Mouse (Mus musculus) spleen, adult 2 months (tissue): ENCODE data around the gene Myl4. TPM values are rescaled to one million over a fixed set of nuclear protein-coding genes. Genes with fewer than 3 reads are reported as not detected.
"Not testable (repeated sequence)": the region's sequence is repeated elsewhere in the genome, so short reads cannot be mapped to it uniquely, and the experiment has no call there.

Experiments
- DNase-seq, 2 experiments: peaks; one replicate each; pipeline versions ENCODE4 v3.0.0 to v3.0.0-alpha.2; 2012 to 2021; ENCODE audit warnings: low spot score in 2 of 2, low read depth in 1 of 2
- H3K27ac ChIP-seq: fragments of 200-500 bp; 2 replicates; pipeline ENCODE4 v1.5.1; 2012; ENCODE audit warnings: low read length, inconsistent platforms; ENCODE audit not compliant: insufficient read depth
- H3K27me3 ChIP-seq: fragments of 200-500 bp; 2 replicates; pipeline ENCODE4 v1.6.1; 2012; ENCODE audit warnings: mild to moderate bottlenecking, moderate library complexity, low read length, inconsistent platforms; ENCODE audit not compliant: control insufficient read depth, insufficient read depth
- H3K36me3 ChIP-seq: fragments of 200-500 bp; 2 replicates; pipeline ENCODE4 v1.6.1; 2012; ENCODE audit warnings: mild to moderate bottlenecking, low read length, inconsistent platforms; ENCODE audit not compliant: control insufficient read depth, insufficient read depth
- H3K4me1 ChIP-seq: fragments of 200-500 bp; 2 replicates; pipeline ENCODE4 v1.6.1; 2011; ENCODE audit warnings: inconsistent platforms; ENCODE audit not compliant: control insufficient read depth, insufficient read depth, insufficient read length
- H3K4me3 ChIP-seq: fragments of 200-500 bp; 2 replicates; pipeline ENCODE4 v1.5.1; 2011; ENCODE audit warnings: mild to moderate bottlenecking, inconsistent platforms; ENCODE audit not compliant: insufficient read depth, insufficient read length; ENCODE audit errors: extremely low read depth
- CTCF ChIP-seq: fragments of 200-500 bp; IDR thresholded peaks from 2 replicates; pipeline ENCODE4 v1.5.1; 2011; ENCODE audit warnings: mild to moderate bottlenecking, inconsistent platforms; ENCODE audit not compliant: insufficient read depth, insufficient read length, insufficient replicate concordance; ENCODE audit errors: extremely low read depth
- POLR2A ChIP-seq: fragments of 200-500 bp; IDR thresholded peaks from 2 replicates; pipeline ENCODE4 v1.6.1; 2011; ENCODE audit warnings: low read depth, low read length, inconsistent platforms
- WGBS: fragments of 180-500 bp; shearing (Covaris S2); methylation state at CpG from one replicate; pipeline ENCODE4 v1.1.7; 2018; 5-methylcytosine and 5-hydroxymethylcytosine counted together
- polyA plus RNA-seq: library from polyadenylated mRNA; depleted of rRNA; stranded (reverse); fragments of >200 nt; gene quantifications from 2 replicates; pipeline ENCODE4 v1.2.3, GENCODE M21; 2012

The Myl4 gene
- polyA plus RNA-seq, 1 experiment: 10.5 TPM

DNA sequence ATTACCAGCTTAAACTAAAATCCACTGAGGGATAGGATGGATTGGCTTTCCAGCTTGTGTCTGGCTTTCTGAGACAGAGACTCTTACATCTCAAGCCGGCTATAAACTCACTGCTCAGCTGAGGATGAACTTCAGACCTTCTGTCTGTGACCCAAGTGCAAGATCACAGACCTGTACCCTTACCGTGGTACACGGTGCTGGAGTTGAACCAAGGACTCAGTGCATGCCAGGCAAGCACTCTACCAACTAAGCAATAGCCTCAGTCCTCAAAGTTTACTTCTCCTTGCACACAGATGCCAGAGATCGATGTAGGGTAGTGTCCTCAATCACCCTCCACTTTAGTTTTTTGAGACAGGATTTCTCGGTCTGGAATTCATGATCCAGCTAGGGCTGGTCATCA lies 10.7 kb upstream of the Myl4 start:
- DNase-seq: no peak
- peaks cover under 1% of the 10 kb centered on the region; the same call in 1 of the 2 replicates for H3K4me1 ChIP-seq

DNA sequence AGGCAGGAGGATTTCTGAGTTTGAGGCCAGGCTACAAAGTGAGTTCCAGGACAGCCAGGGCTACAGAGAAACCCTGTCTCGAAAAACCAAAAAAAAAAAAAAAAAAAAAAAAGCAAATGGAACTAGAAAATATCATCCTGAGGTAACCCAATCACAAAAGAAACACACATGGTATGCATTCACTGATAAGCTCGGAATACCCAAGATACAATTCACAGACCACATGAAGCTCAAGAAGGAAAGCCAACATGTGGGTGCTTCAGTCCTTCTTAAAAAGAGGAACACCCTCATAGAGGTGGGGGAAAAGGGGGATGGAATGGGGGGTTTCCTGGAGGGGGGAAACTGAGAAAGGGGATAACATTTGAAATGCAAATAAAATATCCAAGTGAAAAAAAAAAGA lies 7.1 kb upstream of the Myl4 start:
- not testable (repeated sequence) for H3K4me1 ChIP-seq, H3K27me3 ChIP-seq, DNase-seq

More for the DNA sequence above, 10.7 kb upstream of the Myl4 start:
- WGBS: 91% methylated on average over 5 of the region's 5 CpGs
- Histone ChIP-seq H3K27me3 (no peaks in the 10 kb centered on the region), H3K4me3 (no peak overlapping the region), H3K36me3 (peaks cover 2% of the 10 kb centered on the region; the same call in 1 of the 2 replicates), H3K27ac (no peak overlapping the region)
- TF ChIP-seq POLR2A: no peak

DNA sequence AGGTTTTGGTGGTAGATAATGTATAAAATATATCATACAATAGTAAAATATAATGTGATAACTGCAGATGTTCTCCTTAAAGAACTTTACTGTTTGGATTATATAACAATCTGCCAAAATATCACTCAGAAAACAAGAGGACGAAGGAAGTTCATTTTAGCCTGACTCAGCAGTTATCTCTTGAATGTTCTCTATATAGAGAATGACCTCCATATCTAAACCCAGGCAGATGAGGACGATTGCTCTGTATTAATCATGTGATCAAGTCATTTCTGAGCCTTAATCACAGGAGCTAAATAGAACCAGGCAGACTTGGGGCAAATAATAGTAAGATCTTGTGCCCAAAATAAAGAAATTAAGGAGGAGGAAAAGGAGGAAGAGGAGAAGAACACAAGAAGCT lies 6.0 kb upstream of the Myl4 start:
- peaks cover 2% of the 10 kb centered on the region for H3K4me1 ChIP-seq
- H3K27me3 ChIP-seq: no peaks in the 10 kb centered on the region
- 50% methylated on average over 2 of the region's 2 CpGs for WGBS
- H3K27ac ChIP-seq: no peak overlapping the region
- DNase-seq: no peak
- H3K36me3 ChIP-seq: no peaks in the 10 kb centered on the region
- TF ChIP-seq POLR2A (no peak), CTCF (no peak)
- H3K4me3 ChIP-seq: no peak overlapping the region

More for the DNA sequence above, 7.1 kb upstream of the Myl4 start:
- WGBS: 61% methylated on average over 2 of the region's 2 CpGs
- not testable (repeated sequence) for H3K27ac ChIP-seq, H3K4me3 ChIP-seq, H3K36me3 ChIP-seq

DNA sequence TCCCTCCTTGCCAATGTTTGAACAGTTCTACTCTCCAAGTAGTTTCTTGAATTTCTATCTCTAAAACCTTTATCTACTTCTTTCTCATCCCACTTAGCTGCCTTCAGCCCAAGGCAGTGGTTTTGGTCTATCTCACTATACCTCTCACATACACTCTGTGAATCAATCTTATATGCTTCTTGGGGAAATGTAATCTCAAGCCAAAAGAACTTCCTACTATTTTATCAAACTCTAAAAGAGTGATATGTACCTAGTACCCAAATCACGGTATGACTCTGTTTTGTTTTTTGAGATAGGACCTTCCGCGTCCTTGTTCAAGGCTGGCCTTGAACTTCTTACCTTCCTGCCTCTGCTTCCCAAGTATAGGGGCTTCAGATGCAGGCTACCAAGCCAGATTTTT lies 3.0 kb upstream of the Myl4 start:
- Histone ChIP-seq H3K27me3 (no peaks in the 10 kb centered on the region), H3K4me3 (no peak overlapping the region), H3K36me3 (no peaks in the 10 kb centered on the region), H3K4me1 (peaks cover 2% of the 10 kb centered on the region), H3K27ac (no peak overlapping the region)
- 81% methylated on average over 3 of the region's 3 CpGs for WGBS
- no peak for TF ChIP-seq POLR2A
- TF ChIP-seq CTCF: no peak
- DNase-seq: no peak

DNA sequence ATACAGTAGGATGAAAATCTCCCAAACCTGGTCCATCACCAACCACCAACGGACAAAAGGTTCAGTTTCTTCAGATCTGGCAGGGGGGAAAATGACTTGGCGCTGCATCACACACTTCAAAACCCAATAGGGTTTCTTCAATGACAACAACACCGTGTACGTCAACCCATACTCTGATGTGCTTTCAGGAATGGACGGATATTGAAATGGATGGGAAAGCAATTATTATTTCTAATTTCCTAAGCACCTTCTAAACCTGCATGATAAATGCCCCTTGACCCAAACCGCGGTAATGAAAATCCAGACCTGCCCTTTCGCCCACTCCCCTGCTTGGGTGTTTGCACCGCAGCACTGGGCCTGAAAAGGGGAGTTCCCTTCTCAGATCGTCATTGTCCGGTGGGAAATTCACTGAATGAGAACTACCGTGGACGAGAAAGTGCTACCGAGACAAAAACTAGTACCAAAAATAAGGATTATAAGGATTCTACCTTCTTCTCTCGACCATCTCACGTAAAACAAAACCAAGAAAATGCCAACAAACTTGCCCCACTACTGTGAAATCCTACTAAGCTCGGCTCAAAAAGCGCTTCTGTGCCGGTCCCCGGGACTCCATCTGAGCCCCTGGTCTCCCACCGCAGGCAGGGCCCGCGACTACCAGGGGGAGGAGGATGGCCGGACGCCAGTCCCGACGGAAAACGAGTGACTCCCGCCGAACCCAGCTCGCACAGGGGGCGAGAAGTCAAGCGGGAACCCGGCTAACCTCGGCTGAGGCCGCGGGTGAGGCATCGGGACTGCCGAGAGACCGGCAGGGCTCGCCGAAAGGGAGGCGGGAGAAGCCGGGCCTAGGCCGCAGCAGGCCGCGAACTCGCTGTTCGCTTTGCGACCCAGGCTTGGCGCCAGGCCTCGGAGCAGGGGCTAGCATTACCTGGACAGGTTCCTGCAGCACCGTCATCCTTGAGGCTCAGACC lies 741 bp upstream of the Myl4 start:
- TF ChIP-seq POLR2A: no peak
- no peak for TF ChIP-seq CTCF
- WGBS: 1% methylated on average over 53 of the region's 53 CpGs
- peak in 1 of 2 experiments; percentile 12 for DNase-seq

DNA sequence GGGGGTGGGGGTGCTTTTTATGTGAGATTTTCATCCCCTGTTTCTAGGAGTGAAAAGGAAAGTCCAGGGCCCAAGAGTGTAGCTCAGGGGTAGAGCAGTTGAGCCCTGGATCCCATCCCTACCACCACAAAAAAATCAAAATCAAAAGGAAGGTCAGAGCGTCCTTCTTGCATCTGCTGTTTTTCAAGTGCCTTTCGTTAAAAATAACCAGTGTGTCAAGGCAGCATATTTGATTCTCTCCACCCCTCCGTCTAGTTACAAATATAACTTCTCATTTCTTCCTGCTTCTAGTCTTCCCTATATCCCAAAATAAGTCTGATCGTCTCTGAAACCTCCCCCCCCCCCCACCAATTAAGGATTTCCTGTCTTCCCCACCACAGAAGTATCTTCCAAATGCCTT lies 7.6 kb downstream of the Myl4 start:
- no peaks in the 10 kb centered on the region for H3K4me1 ChIP-seq
- WGBS: 50% methylated on average over 4 of the region's 4 CpGs
- H3K36me3 ChIP-seq: no peaks in the 10 kb centered on the region
- DNase-seq: no peak
- no peaks in the 10 kb centered on the region for H3K27me3 ChIP-seq
- no peak overlapping the region for H3K4me3 ChIP-seq
- no peak overlapping the region for H3K27ac ChIP-seq
- no peak for TF ChIP-seq POLR2A
- TF ChIP-seq CTCF: no peak

More for the DNA sequence above, 741 bp upstream of the Myl4 start:
- H3K27ac ChIP-seq: peak overlapping the region; percentile 87
- no peaks in the 10 kb centered on the region for H3K27me3 ChIP-seq
- peak overlapping the region; percentile 91 for H3K4me3 ChIP-seq
- H3K36me3 ChIP-seq: no peaks in the 10 kb centered on the region
- H3K4me1 ChIP-seq: peaks cover 2% of the 10 kb centered on the region

DNA sequence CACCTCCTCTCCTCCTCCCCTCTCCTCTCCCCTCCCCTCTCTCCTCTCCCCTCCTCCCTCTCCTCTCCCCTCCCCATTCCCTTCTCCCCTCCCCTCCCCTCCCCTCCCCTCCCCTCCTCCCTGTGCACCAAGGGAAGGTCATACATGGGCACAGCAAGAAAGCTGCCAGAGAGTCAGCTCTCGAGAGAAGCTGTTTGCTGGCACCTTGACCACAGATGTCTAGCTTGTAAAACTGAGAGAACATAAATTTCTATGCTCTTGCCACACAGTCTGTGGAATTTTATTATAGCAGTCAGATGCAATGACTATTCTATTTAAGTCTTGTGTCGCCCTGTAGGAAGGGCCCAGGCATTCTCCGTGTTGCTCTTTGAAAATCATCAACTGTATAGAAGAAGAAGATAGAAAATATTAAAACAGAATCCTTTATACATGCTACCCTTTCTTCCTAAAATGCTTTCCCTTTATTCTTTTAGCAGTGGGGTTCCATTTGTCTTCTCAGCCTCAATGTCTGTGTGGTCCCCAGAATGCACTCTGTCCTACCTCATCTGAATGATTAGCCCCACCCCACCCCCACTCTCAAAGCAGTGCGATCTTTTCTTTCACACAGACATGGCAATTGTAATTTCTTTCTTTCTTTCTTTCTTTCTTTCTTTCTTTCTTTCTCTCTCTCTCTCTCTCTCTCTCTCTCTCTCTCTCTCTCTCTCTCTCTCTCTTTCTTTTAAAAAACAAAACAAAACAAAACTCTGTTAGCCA lies 8.4 kb downstream of the Myl4 start:
- H3K27ac ChIP-seq: no peak overlapping the region
- H3K27me3 ChIP-seq: no peaks in the 10 kb centered on the region
- H3K36me3 ChIP-seq: no peaks in the 10 kb centered on the region
- DNase-seq: no peak
- H3K4me3 ChIP-seq: no peak overlapping the region
- H3K4me1 ChIP-seq: no peaks in the 10 kb centered on the region
- WGBS: 82% methylated on average over 4 of the region's 4 CpGs
- TF ChIP-seq CTCF (no peak), POLR2A (no peak)
